Mouse (Mus musculus) liver, adult 2 months (tissue): ENCODE results near the gene Gpr152. TPM values are rescaled to one million over a fixed set of nuclear protein-coding genes. Genes with fewer than 3 reads are reported as not detected.
A peak's percentile ranks its signal among the peaks of the same experiment; 100 is the strongest.

ENCODE experiments used
- DNase-seq: peaks from one replicate; pipeline ENCODE4 v3.0.0-alpha.2; 2011; ENCODE audit warnings: low read depth, low spot score; ENCODE audit errors: extremely low read depth
- H3K27ac ChIP-seq: fragments of 200-500 bp; replicated peaks from 2 replicates; pipeline ENCODE4 v1.5.1; 2012; ENCODE audit warnings: low read depth, mild to moderate bottlenecking, control low read depth, inconsistent platforms, low read length; ENCODE audit not compliant: insufficient read depth
- H3K27me3 ChIP-seq: fragments of 200-500 bp; 2 replicates; pipeline ENCODE4 v1.6.1; 2012; ENCODE audit warnings: mild to moderate bottlenecking, moderate library complexity, low read length, inconsistent platforms; ENCODE audit not compliant: control insufficient read depth, insufficient read depth
- H3K36me3 ChIP-seq: fragments of 200-500 bp; 2 replicates; pipeline ENCODE4 v1.6.1; 2012; ENCODE audit warnings: low read length, inconsistent platforms; ENCODE audit not compliant: control insufficient read depth, insufficient read depth
- H3K4me1 ChIP-seq: fragments of 200-500 bp; 2 replicates; pipeline ENCODE4 v1.6.1; 2011; ENCODE audit warnings: low read length; ENCODE audit not compliant: control insufficient read depth, insufficient read depth
- H3K4me3 ChIP-seq: fragments of 200-500 bp; 2 replicates; pipeline ENCODE4 v1.5.1; 2011; ENCODE audit warnings: low read depth, mild to moderate bottlenecking, control low read depth, low read length, moderate library complexity; ENCODE audit not compliant: insufficient read depth
- H3K79me2 ChIP-seq: fragments of 200-500 bp; 2 replicates; pipeline ENCODE4 v1.6.1; 2012; ENCODE audit warnings: inconsistent platforms, mild to moderate bottlenecking, low read length, moderate library complexity; ENCODE audit not compliant: control insufficient read depth, insufficient read depth
- H3K9ac ChIP-seq: fragments of 200-500 bp; 2 replicates; pipeline ENCODE4 v1.6.1; 2012; ENCODE audit warnings: low read depth, mild to moderate bottlenecking, control low read depth, inconsistent platforms, low read length
- CTCF ChIP-seq: fragments of 200-500 bp; IDR thresholded peaks from 2 replicates; pipeline ENCODE4 v1.5.1; 2011; ENCODE audit warnings: low read depth, low read length, control low read depth
- POLR2A ChIP-seq: fragments of 200-500 bp; IDR thresholded peaks from 2 replicates; pipeline ENCODE4 v1.6.1; 2011; ENCODE audit warnings: low read length, control low read depth; ENCODE audit not compliant: insufficient read depth; ENCODE audit errors: extremely low read depth
- WGBS: fragments of 180-500 bp; shearing (Covaris S2); methylation state at CpG from one replicate; pipeline ENCODE4 v1.1.7; 2018; 5-methylcytosine and 5-hydroxymethylcytosine counted together
- polyA plus RNA-seq: library from polyadenylated mRNA; depleted of rRNA; stranded (reverse); fragments of >200 nt; gene quantifications from 2 replicates; pipeline ENCODE4 v1.2.3, GENCODE M21; 2012
- total RNA-seq: library from RNA; depleted of rRNA; stranded (reverse); fragments of >200 nt; gene quantifications from 2 replicates; pipeline ENCODE4 v1.2.3, GENCODE M21; 2014

The Gpr152 gene
- total and polyA plus RNA-seq, 2 experiments = 0.02 TPM; not detected in 1

DNA sequence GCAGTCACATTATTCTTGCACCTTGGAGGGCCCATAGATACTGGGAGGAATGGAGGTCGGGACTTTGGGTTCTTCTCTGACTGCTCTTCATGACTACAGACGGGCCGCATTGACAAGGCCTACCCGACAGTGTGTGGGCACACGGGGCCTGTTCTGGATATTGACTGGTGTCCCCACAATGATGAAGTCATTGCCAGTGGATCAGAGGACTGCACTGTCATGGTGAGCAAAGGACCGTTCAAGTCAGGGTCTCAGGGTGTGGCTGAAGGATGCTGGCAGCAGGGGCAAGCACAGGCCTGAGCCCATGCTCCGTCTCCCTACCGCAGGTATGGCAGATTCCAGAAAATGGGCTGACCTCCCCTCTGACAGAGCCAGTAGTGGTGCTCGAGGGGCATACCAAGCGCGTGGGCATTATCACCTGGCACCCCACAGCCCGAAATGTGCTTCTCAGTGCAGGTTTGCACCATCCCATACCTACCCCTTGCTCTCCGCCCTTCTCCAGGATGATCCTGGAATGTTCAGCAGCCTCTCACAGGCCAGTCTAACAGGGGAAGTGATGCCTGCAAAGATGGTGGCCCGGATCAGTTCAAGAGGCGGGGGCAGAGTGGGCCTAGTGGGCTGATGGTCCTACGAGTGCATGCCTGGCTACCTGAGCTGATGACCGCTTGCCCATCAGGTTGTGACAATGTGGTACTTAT lies 10.3 kb downstream of the Gpr152 start:
- Histone ChIP-seq H3K27me3 (no peaks in the 10 kb centered on the region), H3K9ac (0 out of 2 replicates have a peak overlapping the region, but pooled peaks have one; percentile 86), H3K36me3 (0 out of 2 replicates have a peak, but pooled peaks cover 2% of the 10 kb centered on the region), H3K4me3 (peak overlapping the region; percentile 88; the same call in 1 of the 2 replicates), H3K79me2 (peaks cover 15% of the 10 kb centered on the region; the same call in 1 of the 2 replicates), H3K4me1 (peaks cover 18% of the 10 kb centered on the region), H3K27ac (no peak overlapping the region)
- TF ChIP-seq POLR2A (no peak), CTCF (no peak)
- no peak for DNase-seq
- 92% methylated on average over 17 of the region's 17 CpGs for WGBS

DNA sequence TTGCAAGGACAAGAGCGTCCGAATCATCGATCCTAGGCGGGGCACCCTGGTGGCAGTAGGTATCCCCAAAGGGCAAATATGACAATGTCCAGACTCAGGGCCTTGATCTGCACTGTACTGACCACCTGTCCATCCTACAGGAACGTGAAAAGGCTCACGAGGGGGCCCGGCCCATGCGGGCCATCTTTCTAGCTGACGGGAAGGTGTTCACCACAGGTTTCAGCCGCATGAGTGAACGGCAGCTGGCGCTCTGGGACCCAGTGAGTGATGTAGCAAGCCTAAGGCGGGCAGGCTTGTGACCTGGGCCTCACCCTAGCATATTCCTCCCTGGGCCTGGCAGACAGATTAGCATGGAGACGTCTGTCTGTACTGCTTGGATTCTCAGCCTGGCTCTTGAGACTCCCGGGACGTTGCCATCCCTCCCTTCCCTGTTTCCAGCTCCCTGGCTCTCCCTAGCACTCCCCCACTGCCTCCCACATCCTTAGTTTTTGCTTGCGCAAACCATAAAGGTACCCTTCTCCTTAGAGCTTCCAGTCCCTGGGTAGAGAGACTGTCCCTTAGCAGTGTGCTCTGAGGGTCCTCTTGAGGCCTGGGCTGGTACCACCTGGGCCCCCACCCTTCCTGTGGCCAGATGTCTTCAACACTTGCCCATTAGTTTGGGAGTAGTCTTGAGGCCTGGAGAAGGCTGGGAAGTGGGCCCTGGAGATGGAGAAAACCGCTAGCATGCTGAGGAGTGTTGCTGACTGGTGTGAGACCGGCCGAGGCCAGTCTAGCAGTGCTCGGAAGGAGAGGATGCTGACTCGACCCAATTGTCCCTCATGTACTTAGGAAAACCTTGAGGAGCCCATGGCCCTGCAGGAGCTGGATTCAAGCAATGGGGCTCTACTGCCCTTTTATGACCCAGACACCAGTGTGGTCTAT lies 11.2 kb downstream of the Gpr152 start:
- 93% methylated on average over 22 of the region's 22 CpGs for WGBS
- H3K9ac ChIP-seq = no peak overlapping the region
- no peak overlapping the region for H3K4me3 ChIP-seq
- TF ChIP-seq POLR2A = no peak
- no peak for DNase-seq
- 0 out of 2 replicates have a peak, but pooled peaks cover 2% of the 10 kb centered on the region for H3K36me3 ChIP-seq
- no peaks in the 10 kb centered on the region for H3K27me3 ChIP-seq
- peaks cover 15% of the 10 kb centered on the region; the same call in 1 of the 2 replicates for H3K79me2 ChIP-seq
- H3K27ac ChIP-seq = no peak overlapping the region
- H3K4me1 ChIP-seq = peaks cover 18% of the 10 kb centered on the region

DNA sequence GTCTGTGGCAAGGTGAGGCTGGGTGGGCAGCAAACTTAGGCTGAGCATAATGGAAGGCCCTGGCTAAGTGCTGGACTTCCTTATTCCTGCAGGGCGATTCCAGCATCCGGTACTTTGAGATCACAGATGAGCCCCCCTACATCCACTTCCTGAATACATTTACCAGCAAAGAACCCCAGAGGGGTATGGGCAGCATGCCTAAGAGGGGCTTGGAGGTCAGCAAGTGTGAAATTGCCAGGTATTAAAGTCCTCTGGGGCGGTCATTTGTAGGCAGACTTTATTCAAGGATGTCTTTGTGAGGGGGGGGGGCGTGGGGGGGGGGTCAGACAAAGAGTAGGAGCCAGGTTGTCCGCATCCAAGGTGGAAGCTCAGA lies 11.9 kb downstream of the Gpr152 start:
- WGBS = 85% methylated on average over 5 of the region's 5 CpGs
- no peak for TF ChIP-seq CTCF
- TF ChIP-seq POLR2A = no peak
- no peak for DNase-seq
- H3K27ac ChIP-seq = no peak overlapping the region
- peaks cover 18% of the 10 kb centered on the region for H3K4me1 ChIP-seq
- no peak overlapping the region for H3K9ac ChIP-seq
- no peak overlapping the region for H3K4me3 ChIP-seq
- H3K36me3 ChIP-seq = 0 out of 2 replicates have a peak, but pooled peaks cover 2% of the 10 kb centered on the region
- no peaks in the 10 kb centered on the region for H3K27me3 ChIP-seq
- peaks cover 15% of the 10 kb centered on the region; the same call in 1 of the 2 replicates for H3K79me2 ChIP-seq

DNA sequence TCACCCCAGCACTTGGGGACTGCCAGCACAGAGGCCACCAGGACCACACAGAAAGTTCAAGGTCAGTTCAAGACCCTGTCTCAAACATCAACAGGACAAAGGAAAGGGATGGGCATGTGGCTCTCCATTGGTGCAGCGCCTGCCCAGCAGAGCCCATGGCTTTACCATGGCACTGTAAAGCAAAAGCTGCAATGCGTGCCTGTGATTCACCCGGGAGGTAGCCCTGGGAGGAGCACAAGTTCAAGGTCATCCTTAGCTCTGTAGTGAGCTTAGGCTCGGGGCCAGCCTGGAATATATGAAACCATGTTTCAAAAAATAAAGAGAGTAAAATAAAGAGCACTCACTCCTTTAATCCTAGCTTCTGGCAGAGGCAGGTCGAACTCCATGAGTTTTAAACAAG lies 12.3 kb downstream of the Gpr152 start:
- 58% methylated on average over 5 of the region's 5 CpGs for WGBS
- Histone ChIP-seq H3K27ac (no peak overlapping the region), H3K4me3 (no peak overlapping the region), H3K36me3 (0 out of 2 replicates have a peak, but pooled peaks cover 2% of the 10 kb centered on the region), H3K4me1 (peaks cover 17% of the 10 kb centered on the region), H3K9ac (no peak overlapping the region), H3K27me3 (no peaks in the 10 kb centered on the region), H3K79me2 (peaks cover 15% of the 10 kb centered on the region; the same call in 1 of the 2 replicates)
- no peak for TF ChIP-seq CTCF
- no peak for TF ChIP-seq POLR2A
- no peak for DNase-seq

DNA sequence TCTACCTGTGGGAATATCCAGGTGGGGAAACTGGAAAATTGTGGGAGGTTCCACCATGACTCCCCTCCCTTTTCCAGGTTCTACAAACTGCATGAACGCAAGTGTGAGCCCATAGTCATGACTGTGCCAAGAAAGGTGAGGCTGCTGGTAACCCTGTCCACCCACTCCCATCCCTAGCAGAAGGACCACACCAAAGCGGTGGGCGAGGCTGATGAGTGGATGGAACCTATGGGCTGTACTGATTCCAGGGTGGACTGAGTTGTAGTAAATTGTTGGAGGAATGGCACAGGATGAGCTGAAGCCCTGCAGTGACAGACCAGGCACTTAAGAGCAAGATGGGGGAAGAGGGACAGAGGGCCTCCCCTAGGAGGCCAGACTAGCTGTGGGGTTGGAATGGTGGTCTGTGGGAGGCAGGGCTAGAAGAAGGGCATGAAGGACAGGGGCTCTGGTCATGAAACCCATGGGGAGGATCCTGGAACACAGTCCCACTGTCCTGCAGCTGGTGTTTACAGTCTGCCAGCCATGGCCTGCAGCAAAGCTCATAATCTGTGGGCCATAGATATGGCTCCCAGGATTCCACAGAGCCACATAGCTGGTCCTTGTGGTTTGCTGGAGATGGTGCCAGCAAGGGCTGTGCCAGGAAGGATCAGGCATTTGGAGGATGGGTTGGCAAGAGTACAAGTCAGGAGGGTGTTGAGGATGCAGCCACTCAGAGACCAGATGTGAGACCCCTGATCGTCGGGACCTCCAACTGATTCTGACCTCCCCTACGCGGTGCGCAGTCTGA lies 13.1 kb downstream of the Gpr152 start:
- no peak for TF ChIP-seq CTCF
- no peak for TF ChIP-seq POLR2A
- H3K79me2 ChIP-seq = peaks cover 15% of the 10 kb centered on the region; the same call in 1 of the 2 replicates
- peaks cover 14% of the 10 kb centered on the region for H3K4me1 ChIP-seq
- no peak overlapping the region for H3K4me3 ChIP-seq
- H3K9ac ChIP-seq = no peak overlapping the region
- no peak overlapping the region for H3K27ac ChIP-seq
- H3K36me3 ChIP-seq = 0 out of 2 replicates have a peak, but pooled peaks cover 2% of the 10 kb centered on the region
- DNase-seq = no peak
- no peaks in the 10 kb centered on the region for H3K27me3 ChIP-seq
- WGBS = 87% methylated on average over 8 of the region's 8 CpGs
